Mouse (Mus musculus) midbrain, postnatal 0 days (tissue): ENCODE measurements at regions not wholly inside any gene's neighbourhood (a gene's known extent, or its start where the extent isn't known, plus 50 kb on each side); places are given as distances from the start of the nearest gene placed in this dataset.

Source experiments
- ATAC-seq: fragments of 200-750 bp; cut with Nextera tagmentation; 2 replicates; pipeline ENCODE4 v1.8.0; 2017; ENCODE audit warnings: moderate number of reproducible peaks, mild to moderate bottlenecking, moderate TSS enrichment, moderate library complexity; ENCODE audit not compliant: low FRiP score
- DNase-seq: peaks from one replicate; pipeline ENCODE4 v3.0.0-alpha.2; 2015; ENCODE audit warnings: low spot score
- H3K27ac ChIP-seq: fragments of 300-500 bp; sonication (generic); 2 replicates; pipeline ENCODE4 v1.5.1; 2014; ENCODE audit warnings: low read depth, mild to moderate bottlenecking, low read length, mixed read lengths
- H3K27me3 ChIP-seq: fragments of 300-500 bp; sonication (generic); 2 replicates; pipeline ENCODE4 v1.6.1; 2014; ENCODE audit warnings: low read length, control low read depth, mixed read lengths; ENCODE audit not compliant: insufficient read depth
- H3K36me3 ChIP-seq: fragments of 300-500 bp; sonication (generic); 2 replicates; pipeline ENCODE4 v1.6.1; 2014; ENCODE audit warnings: low read length, control low read depth, mixed read lengths; ENCODE audit not compliant: insufficient read depth
- H3K4me1 ChIP-seq: fragments of 300-500 bp; sonication (generic); 2 replicates; pipeline ENCODE4 v1.6.1; 2014; ENCODE audit warnings: mild to moderate bottlenecking, control low read depth, antibody characterized with exemption, low read length, mixed read lengths; ENCODE audit not compliant: insufficient read depth
- H3K4me2 ChIP-seq: fragments of 300-500 bp; sonication (generic); 2 replicates; pipeline ENCODE4 v1.6.1; 2014; ENCODE audit warnings: low read depth, mild to moderate bottlenecking, low read length, mixed read lengths; ENCODE audit not compliant: poor library complexity, severe bottlenecking
- H3K4me3 ChIP-seq: fragments of 300-500 bp; sonication (generic); 2 replicates; pipeline ENCODE4 v1.5.1; 2014; ENCODE audit warnings: low read depth, mild to moderate bottlenecking, low read length, moderate library complexity
- H3K9ac ChIP-seq: fragments of 300-500 bp; sonication (generic); replicated peaks from 2 replicates; pipeline ENCODE4 v1.6.1; 2014; ENCODE audit warnings: mild to moderate bottlenecking, low read length, moderate library complexity, mixed read lengths; ENCODE audit not compliant: poor library complexity, severe bottlenecking
- H3K9me3 ChIP-seq: fragments of 300-500 bp; sonication (generic); 2 replicates; pipeline ENCODE4 v1.6.1; 2016; ENCODE audit warnings: low read length, control low read depth
- CTCF ChIP-seq: IDR thresholded peaks from 2 replicates; pipeline ENCODE4 v1.5.1; 2016; ENCODE audit warnings: antibody characterized with exemption, mild to moderate bottlenecking
- WGBS: fragments of 180-500 bp; shearing (Covaris S2); extraction: QIAGEN DNeasy Blood & Tissue Kit; methylation state at CpG from one replicate; pipeline ENCODE4 v1.1.7; 2014; 5-methylcytosine and 5-hydroxymethylcytosine counted together

DNA sequence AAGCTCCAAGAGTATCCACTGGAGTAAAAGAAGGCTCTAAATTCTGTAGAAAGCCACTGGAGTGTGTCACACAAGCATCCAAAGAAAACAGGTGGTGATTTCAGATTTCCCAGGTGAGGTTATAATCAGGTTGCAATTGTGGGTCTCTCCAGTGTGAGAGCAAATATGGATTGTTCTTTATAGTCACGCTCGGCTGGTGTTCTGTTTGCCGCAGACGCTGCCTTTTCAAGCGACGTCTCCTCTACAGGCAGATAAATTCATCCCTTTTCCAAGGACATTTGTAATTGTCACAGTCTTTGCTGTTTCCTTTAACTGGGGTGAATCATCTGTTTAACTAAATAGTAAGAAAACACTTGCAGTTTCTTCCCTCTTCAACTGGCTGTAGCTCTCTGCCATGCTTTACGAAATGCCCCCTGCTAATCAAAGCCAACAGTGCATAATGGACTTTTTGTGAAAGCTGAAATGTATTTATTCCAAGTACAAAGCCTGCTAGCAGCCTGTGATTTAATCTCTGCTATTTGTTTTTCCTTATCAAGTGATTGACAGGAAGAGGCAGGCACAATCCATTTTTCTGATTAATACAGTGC, 502.4 kb downstream of the Trim52 start:
- Histone ChIP-seq H3K4me3 (no peak overlapping the region), H3K27ac (no peak overlapping the region), H3K27me3 (no peaks in the 10 kb centered on the region), H3K9ac (no peak overlapping the region), H3K4me2 (peak overlapping the region; percentile 26), H3K9me3 (no peaks in the 10 kb centered on the region), H3K36me3 (no peaks in the 10 kb centered on the region), H3K4me1 (no peaks in the 10 kb centered on the region)
- DNase-seq (peak; percentile 31), ATAC-seq (no peak)
- 8% methylated on average over 7 of the region's 7 CpGs for WGBS
- TF ChIP-seq CTCF, result no peak
